Mouse (Mus musculus) MEL (cell line): ENCODE measurements at regions not wholly inside any gene's neighbourhood (a gene's known extent, or its start where the extent isn't known, plus 50 kb on each side); places are given as distances from the start of the nearest gene placed in this dataset.

Experiments
- DNase-seq: peaks from one replicate; pipeline ENCODE4 v3.0.0; 2011; ENCODE audit warnings: low read depth, low spot score
- H3K27ac ChIP-seq: 2 replicates; pipeline ENCODE4 v1.5.1; 2012; ENCODE audit warnings: low read depth, mild to moderate bottlenecking, control low read depth, low read length, moderate library complexity; ENCODE audit not compliant: control insufficient read depth
- H3K27me3 ChIP-seq, 2 experiments: fragments of 150-350 bp in 1 of 2; sonication (generic) in 1 of 2; 2 replicates each; pipeline ENCODE4 v1.6.1; 2012; ENCODE audit warnings: low read length in 2 of 2, mild to moderate bottlenecking in 2 of 2, improper control_type of control experiment in 1 of 2, moderate library complexity in 1 of 2; ENCODE audit not compliant: insufficient read depth in 2 of 2, control insufficient read depth in 1 of 2
- H3K36me3 ChIP-seq, 2 experiments: 2 replicates each; pipeline ENCODE4 v1.6.1; 2012 to 2014; ENCODE audit warnings: low read length in 2 of 2, improper control_type of control experiment in 1 of 2, inconsistent platforms in 1 of 2, mild to moderate bottlenecking in 1 of 2; ENCODE audit not compliant: insufficient read depth in 2 of 2, control insufficient read depth in 1 of 2
- H3K4me1 ChIP-seq, 2 experiments: fragments of 150-350 bp in 1 of 2; sonication (generic) in 1 of 2; 2 replicates each; pipeline ENCODE4 v1.6.1; 2012; ENCODE audit warnings: low read length in 2 of 2, improper control_type of control experiment in 1 of 2, mild to moderate bottlenecking in 1 of 2; ENCODE audit not compliant: insufficient read depth in 2 of 2, control insufficient read depth in 1 of 2
- H3K4me3 ChIP-seq, 2 experiments: fragments of 150-350 bp in 1 of 2; sonication (generic) in 1 of 2; 2 replicates each; pipeline ENCODE4 v1.5.1; 2012; ENCODE audit warnings: low read depth in 2 of 2, low read length in 2 of 2, mild to moderate bottlenecking in 2 of 2, moderate library complexity in 2 of 2, control low read depth in 1 of 2, improper control_type of control experiment in 1 of 2; ENCODE audit not compliant: control insufficient read depth in 1 of 2, insufficient read depth in 1 of 2
- H3K79me2 ChIP-seq: 2 replicates; pipeline ENCODE4 v1.6.1; 2012; ENCODE audit warnings: mild to moderate bottlenecking, low read length, moderate library complexity; ENCODE audit not compliant: control insufficient read depth, poor library complexity, insufficient read depth
- H3K9ac ChIP-seq: 2 replicates; pipeline ENCODE4 v1.6.1; 2012; ENCODE audit warnings: low read depth, mild to moderate bottlenecking, control low read depth, low read length, moderate library complexity; ENCODE audit not compliant: control insufficient read depth, poor library complexity, severe bottlenecking
- H3K9me3 ChIP-seq: fragments of 150-350 bp; sonication (generic); replicated peaks from 2 replicates; pipeline ENCODE4 v1.6.1; 2012; ENCODE audit warnings: mild to moderate bottlenecking, low read length, improper control_type of control experiment, moderate library complexity; ENCODE audit not compliant: insufficient read depth
- BHLHE40 ChIP-seq: IDR thresholded peaks from 2 replicates; pipeline ENCODE4 v1.6.1; 2012; ENCODE audit warnings: low read depth, mild to moderate bottlenecking, inconsistent platforms, low read length, improper control_type of control experiment, borderline replicate concordance
- CHD1 ChIP-seq: IDR thresholded peaks from 2 replicates; pipeline ENCODE4 v1.6.1; 2012; ENCODE audit warnings: low read depth, mild to moderate bottlenecking, inconsistent platforms, low read length, improper control_type of control experiment
- CHD2 ChIP-seq: IDR thresholded peaks from 2 replicates; pipeline ENCODE4 v1.6.1; 2011; ENCODE audit warnings: low read length, improper control_type of control experiment
- CTCF ChIP-seq, 3 experiments: IDR thresholded peaks in 2 of 3; conservative IDR thresholded peaks in 1 of 3; 2 replicates each; pipeline ENCODE4 v1.5.1; 2011 to 2012; ENCODE audit warnings: low read length in 3 of 3, low read depth in 2 of 3, mild to moderate bottlenecking in 2 of 3, improper control_type of control experiment in 1 of 3, inconsistent platforms in 1 of 3, mixed read lengths in 1 of 3, moderate library complexity in 1 of 3; ENCODE audit not compliant: control insufficient read depth in 1 of 3, insufficient read depth in 1 of 3, poor library complexity in 1 of 3, severe bottlenecking in 1 of 3
- E2F4 ChIP-seq: IDR thresholded peaks from 2 replicates; pipeline ENCODE4 v1.6.1; 2011; ENCODE audit warnings: low read depth, low read length, improper control_type of control experiment, borderline replicate concordance
- EP300 ChIP-seq, 2 experiments: IDR thresholded peaks; 2 replicates each; pipeline ENCODE4 v1.6.1; 2011; ENCODE audit warnings: improper control_type of control experiment in 2 of 2, low read length in 2 of 2, low read depth in 1 of 2, mild to moderate bottlenecking in 1 of 2
- ETS1 ChIP-seq: IDR thresholded peaks from 2 replicates; pipeline ENCODE4 v1.6.1; 2012; ENCODE audit warnings: low read depth, mild to moderate bottlenecking, inconsistent platforms, low read length, improper control_type of control experiment, moderate library complexity
- GABPA ChIP-seq: IDR thresholded peaks from 2 replicates; pipeline ENCODE4 v1.6.1; 2012; ENCODE audit warnings: low read depth, mild to moderate bottlenecking, inconsistent platforms, low read length, improper control_type of control experiment, moderate library complexity
- GATA1 ChIP-seq: IDR thresholded peaks from 2 replicates; pipeline ENCODE4 v1.6.1; 2011; ENCODE audit warnings: low read depth, low read length, improper control_type of control experiment
- HCFC1 ChIP-seq: IDR thresholded peaks from 2 replicates; pipeline ENCODE4 v1.6.1; 2012; ENCODE audit warnings: low read depth, mild to moderate bottlenecking, inconsistent platforms, low read length, improper control_type of control experiment, moderate library complexity
- JUND ChIP-seq: IDR thresholded peaks from 2 replicates; pipeline ENCODE4 v1.6.1; 2011; ENCODE audit warnings: low read depth, mild to moderate bottlenecking, improper control_type of control experiment, low read length
- KAT2A ChIP-seq: conservative IDR thresholded peaks from 2 replicates; pipeline ENCODE4 v1.6.1; 2012; ENCODE audit warnings: low read depth, low read length, improper control_type of control experiment, inconsistent platforms
- MAFK ChIP-seq: IDR thresholded peaks from 2 replicates; pipeline ENCODE4 v1.6.1; 2011; ENCODE audit warnings: low read depth, mild to moderate bottlenecking, low read length, improper control_type of control experiment, borderline replicate concordance
- MAX ChIP-seq: IDR thresholded peaks from 2 replicates; pipeline ENCODE4 v1.6.1; 2011; ENCODE audit warnings: low read length, improper control_type of control experiment
- MAZ ChIP-seq: IDR thresholded peaks from 2 replicates; pipeline ENCODE4 v1.6.1; 2012; ENCODE audit warnings: low read depth, mild to moderate bottlenecking, inconsistent platforms, low read length, improper control_type of control experiment
- MEF2A ChIP-seq: IDR thresholded peaks from 2 replicates; pipeline ENCODE4 v1.6.1; 2014; ENCODE audit warnings: low read depth, mild to moderate bottlenecking, inconsistent platforms, low read length, improper control_type of control experiment; ENCODE audit not compliant: poor library complexity, insufficient replicate concordance, severe bottlenecking; ENCODE audit errors: extremely low read depth
- MXI1 ChIP-seq: IDR thresholded peaks from 2 replicates; pipeline ENCODE4 v1.6.1; 2011; ENCODE audit warnings: mild to moderate bottlenecking, low read depth, low read length, improper control_type of control experiment
- MYB ChIP-seq: IDR thresholded peaks from 2 replicates; pipeline ENCODE4 v1.6.1; 2011; ENCODE audit warnings: mild to moderate bottlenecking, low read depth, low read length, improper control_type of control experiment
- MYC ChIP-seq: IDR thresholded peaks from 2 replicates; pipeline ENCODE4 v1.6.1; 2011; ENCODE audit warnings: low read depth, mild to moderate bottlenecking, low read length, improper control_type of control experiment, moderate library complexity
- NELFE ChIP-seq: IDR thresholded peaks from 2 replicates; pipeline ENCODE4 v1.6.1; 2011; ENCODE audit warnings: low read depth, low read length, improper control_type of control experiment
- NRF1 ChIP-seq: IDR thresholded peaks from 2 replicates; pipeline ENCODE4 v1.6.1; 2014; ENCODE audit warnings: low read depth, mild to moderate bottlenecking, inconsistent platforms, low read length, improper control_type of control experiment, moderate library complexity; ENCODE audit not compliant: poor library complexity, insufficient read depth, severe bottlenecking
- POLR2A ChIP-seq, 2 experiments: IDR thresholded peaks; 2 replicates each; pipeline ENCODE4 v1.6.1; 2011 to 2012; ENCODE audit warnings: low read length in 2 of 2, mild to moderate bottlenecking in 2 of 2, control low read depth in 1 of 2, improper control_type of control experiment in 1 of 2, low read depth in 1 of 2, moderate library complexity in 1 of 2; ENCODE audit not compliant: control insufficient read depth in 1 of 2, insufficient read depth in 1 of 2, poor library complexity in 1 of 2
- POLR2AphosphoS2 ChIP-seq: IDR thresholded peaks from 2 replicates; pipeline ENCODE4 v1.6.1; 2011; ENCODE audit warnings: low read length, improper control_type of control experiment
- RAD21 ChIP-seq: IDR thresholded peaks from 2 replicates; pipeline ENCODE4 v1.6.1; 2011; ENCODE audit warnings: mild to moderate bottlenecking, low read depth, low read length, improper control_type of control experiment
- RCOR1 ChIP-seq: IDR thresholded peaks from 2 replicates; pipeline ENCODE4 v1.6.1; 2012; ENCODE audit warnings: low read depth, mild to moderate bottlenecking, inconsistent platforms, low read length, improper control_type of control experiment
- SIN3A ChIP-seq: IDR thresholded peaks from 2 replicates; pipeline ENCODE4 v1.6.1; 2012; ENCODE audit warnings: low read length, improper control_type of control experiment, inconsistent platforms
- SMC3 ChIP-seq: IDR thresholded peaks from 2 replicates; pipeline ENCODE4 v1.6.1; 2011; ENCODE audit warnings: low read depth, low read length, improper control_type of control experiment
- TAL1 ChIP-seq: IDR thresholded peaks from 2 replicates; pipeline ENCODE4 v1.6.1; 2012; ENCODE audit warnings: mild to moderate bottlenecking, inconsistent platforms, low read length, moderate library complexity, mixed read lengths
- TBP ChIP-seq: IDR thresholded peaks from 2 replicates; pipeline ENCODE4 v1.8.0; 2011; ENCODE audit warnings: low read depth, low read length, improper control_type of control experiment
- TCF12 ChIP-seq: IDR thresholded peaks from 2 replicates; pipeline ENCODE4 v1.6.1; 2014; ENCODE audit warnings: low read depth, mild to moderate bottlenecking, inconsistent platforms, low read length, improper control_type of control experiment, moderate library complexity
- UBTF ChIP-seq: IDR thresholded peaks from 2 replicates; pipeline ENCODE4 v1.6.1; 2012; ENCODE audit warnings: low read depth, mild to moderate bottlenecking, inconsistent platforms, low read length, improper control_type of control experiment, moderate library complexity, borderline replicate concordance; ENCODE audit not compliant: insufficient read depth
- USF1 ChIP-seq: IDR thresholded peaks from 2 replicates; pipeline ENCODE4 v1.6.1; 2014; ENCODE audit warnings: low read depth, mild to moderate bottlenecking, inconsistent platforms, low read length, improper control_type of control experiment, moderate library complexity
- ZC3H11A ChIP-seq: IDR thresholded peaks from 2 replicates; pipeline ENCODE4 v1.6.1; 2012; ENCODE audit warnings: low read depth, mild to moderate bottlenecking, inconsistent platforms, low read length, improper control_type of control experiment
- ZKSCAN1 ChIP-seq: IDR thresholded peaks from 2 replicates; pipeline ENCODE4 v1.6.1; 2012; ENCODE audit warnings: low read depth, mild to moderate bottlenecking, inconsistent platforms, low read length, improper control_type of control experiment, moderate library complexity
- ZMIZ1 ChIP-seq: IDR thresholded peaks from 2 replicates; pipeline ENCODE4 v1.6.1; 2012; ENCODE audit warnings: low read depth, mild to moderate bottlenecking, inconsistent platforms, low read length, improper control_type of control experiment, moderate library complexity
- ZNF384 ChIP-seq: IDR thresholded peaks from 2 replicates; pipeline ENCODE4 v1.6.1; 2012; ENCODE audit warnings: low read depth, mild to moderate bottlenecking, inconsistent platforms, low read length, improper control_type of control experiment

GRCm38 (mm10) chr4:92502010-92502409 is 310.5 kb upstream of the Gm12666 start:
- Histone ChIP-seq H3K27me3 (no peaks in the 10 kb centered on the region), H3K36me3 (peaks cover 0 to 26% of the 10 kb centered on the region in 2 experiments; a peak in 2 of 4 replicates), H3K9me3 (no peaks in the 10 kb centered on the region), H3K9ac (no peak overlapping the region), H3K4me3 (no peak overlapping the region), H3K79me2 (no peaks in the 10 kb centered on the region), H3K27ac (peak overlapping the region; percentile 50), H3K4me1 (peaks cover 6 to 14% of the 10 kb centered on the region in 2 experiments)
- peak; percentile 85 for DNase-seq
- TF ChIP-seq EP300 (IDR thresholded peaks at IDR 0.05; ENCODE audit: low read depth in 1 of 2, low read length in 2 of 2) (peak; percentile 98 to 99), UBTF (no peak), MAZ (0 out of 2 replicates have a peak, but pooled peaks have one; percentile 70), RAD21 (no peak), NELFE (no peak), GABPA (no peak), CHD2 (peak; percentile 58; the same call in 1 of the 2 replicates), SIN3A (peak; percentile 82), TCF12 (peak; percentile 94), MEF2A (no peak), MYB (no peak), POLR2A (IDR thresholded peaks at IDR 0.05; ENCODE audit: control insufficient read depth in 1 of 2, insufficient read depth in 1 of 2, low read depth in 1 of 2, low read length in 2 of 2, poor library complexity in 1 of 2) (no peak), ZNF384 (no peak), MYC (peak; percentile 64; the same call in 1 of the 2 replicates), BHLHE40 (peak; percentile 62; the same call in 1 of the 2 replicates), POLR2AphosphoS2 (no peak), JUND (no peak), MAX (no peak), NRF1 (no peak), USF1 (no peak), CHD1 (no peak), TBP (0 out of 2 replicates have a peak, but pooled peaks have one; percentile 33), KAT2A (no peak), GATA1 (peak; percentile 98), ETS1 (peak; percentile 88), MXI1 (no peak), ZMIZ1 (no peak), E2F4 (no peak), MAFK (peak; percentile 76), RCOR1 (peak; percentile 95), CTCF (IDR thresholded peaks at IDR 0.05 in 2 of 3, conservative IDR thresholded peaks at IDR 0.05 in 1 of 3; ENCODE audit: control insufficient read depth in 1 of 3, insufficient read depth in 1 of 3, low read depth in 2 of 3, low read length in 3 of 3, poor library complexity in 1 of 3, severe bottlenecking in 1 of 3) (no peak), HCFC1 (no peak), ZKSCAN1 (no peak), TAL1 (peak; percentile 83), SMC3 (no peak), ZC3H11A (no peak)
